Mouse (Mus musculus) spleen, adult 2 months (tissue): ENCODE results near the gene Tgoln1.

ENCODE experiments used
- CTCF ChIP-seq: fragments of 200-500 bp; IDR thresholded peaks from 2 replicates; pipeline ENCODE4 v1.5.1; 2011; ENCODE audit warnings: mild to moderate bottlenecking, inconsistent platforms; ENCODE audit not compliant: insufficient read depth, insufficient read length, insufficient replicate concordance; ENCODE audit errors: extremely low read depth
- POLR2A ChIP-seq: fragments of 200-500 bp; IDR thresholded peaks from 2 replicates; pipeline ENCODE4 v1.6.1; 2011; ENCODE audit warnings: low read depth, low read length, inconsistent platforms

DNA sequence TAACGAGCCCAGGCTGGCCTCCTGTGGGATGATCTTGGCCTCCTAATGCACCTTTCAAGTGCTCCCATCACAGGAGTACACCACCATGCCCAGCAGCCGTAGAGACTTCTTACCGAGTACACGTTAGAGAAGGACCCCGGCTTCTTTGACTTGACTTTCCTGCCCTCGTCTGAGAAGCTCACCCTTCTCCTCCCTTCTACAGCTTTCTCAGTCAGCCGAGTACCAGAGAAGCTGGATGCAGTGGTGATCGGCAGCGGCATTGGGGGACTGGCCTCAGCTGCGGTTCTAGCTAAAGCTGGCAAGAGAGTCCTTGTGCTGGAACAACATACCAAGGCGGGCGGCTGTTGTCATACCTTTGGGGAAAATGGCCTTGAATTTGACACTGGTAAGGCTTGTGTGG is 16.0 kb downstream of the Tgoln1 start:
- TF ChIP-seq CTCF (no peak), POLR2A (no peak)
